17 mouse cellular contexts compared by ENCODE assay signal in genomic region chr11:5931947-5932346, GRCm38 (mm10). TPM values are rescaled to one million over a fixed set of nuclear protein-coding genes. Genes with fewer than 3 reads are reported as not detected.
DNase-seq lines count a peak whose midpoint lies in the region; ATAC-seq and TF ChIP-seq lines count a peak whose summit lies in the region.
"Not testable (repeated sequence)": the region's sequence is repeated elsewhere in the genome, so short reads cannot be mapped to it uniquely, and the experiment has no call there.
"Had no signal": no experiment of that assay in that cellular context is flagged by ENCODE, and none has a peak within 500 bp of the region (broad histone marks: within the 10 kb centered on the region; RNA-seq: fewer than 3 reads in every experiment).

No protein-coding gene starts in this region.

- not testable (repeated sequence) for H3K4me2 ChIP-seq in stomach, postnatal 0 days (replicated peaks; ENCODE audit: low read depth)

- DNase-seq in embryo, embryonic 10 days (ENCODE audit: low spot score), result peak; percentile 29
- DNase-seq in gastrocnemius, adult 2 months; left cerebral cortex, adult 2 months (ENCODE audit: extremely low spot score in 1 of 2, low spot score in 2 of 2); stomach, postnatal 0 days (ENCODE audit: low spot score): not testable (repeated sequence)
- peak; percentile 12 for DNase-seq in kidney, adult 18-20 months
- DNase-seq in lung, postnatal 10 days, result peak; percentile 47
- peak; percentile 5 for DNase-seq in urinary bladder, adult 2 months (ENCODE audit: low spot score)

- H3K4me3 ChIP-seq in E14TG2a.4 (replicated peaks; ENCODE audit: low read length); gastrocnemius, adult 2 months; left cerebral cortex, adult 2 months; stomach, postnatal 0 days (ENCODE audit: low read depth, low read length): not testable (repeated sequence)

- TF ChIP-seq CTCF in E14TG2a.4 (conservative IDR thresholded peaks at IDR 0.05; ENCODE audit: low read length), result peak; percentile 6; the same call in 1 of the 2 replicates
- TF ChIP-seq CTCF in gastrocnemius, adult 2 months (IDR thresholded peaks at IDR 0.05), result peak; percentile 18; the same call in 1 of the 2 replicates
- peak; percentile 17 for TF ChIP-seq CTCF in left cerebral cortex, adult 2 months (IDR thresholded peaks at IDR 0.05)
- TF ChIP-seq CTCF in stomach, postnatal 0 days (IDR thresholded peaks at IDR 0.05; ENCODE audit: low read depth), result peak; percentile 59

- 89% methylated on average over 6 of the region's 6 CpGs for WGBS in stomach, postnatal 0 days

- ATAC-seq in stomach, postnatal 0 days (ENCODE audit: low FRiP score, low TSS enrichment), result not testable (repeated sequence)

- peaks cover 75% of the 10 kb centered on the region for H3K9me3 ChIP-seq in E14TG2a.4 (ENCODE audit: low read length)
- H3K9me3 ChIP-seq in stomach, postnatal 0 days (ENCODE audit: control insufficient read depth, low read length), result not testable (repeated sequence)

- H3K27me3 ChIP-seq in E14TG2a.4 (ENCODE audit: insufficient read depth, low read length); stomach, postnatal 0 days (ENCODE audit: control insufficient read depth, insufficient read depth, low read length): not testable (repeated sequence)

- not testable (repeated sequence) for H3K27ac ChIP-seq in gastrocnemius, adult 2 months; left cerebral cortex, adult 2 months; stomach, postnatal 0 days (replicated peaks)

- not testable (repeated sequence) for TF ChIP-seq EP300 in stomach, postnatal 0 days (optimal IDR thresholded peaks at IDR 0.05)

- H3K4me1 ChIP-seq in E14TG2a.4 (replicated peaks; ENCODE audit: low read depth, low read length); stomach, postnatal 0 days (replicated peaks; ENCODE audit: control insufficient read depth, insufficient read depth): not testable (repeated sequence)

- H3K9ac ChIP-seq in stomach, postnatal 0 days (ENCODE audit: low read length), result not testable (repeated sequence)

- not testable (repeated sequence) for H3K36me3 ChIP-seq in E14TG2a.4 (ENCODE audit: insufficient read depth, low read length); stomach, postnatal 0 days (ENCODE audit: control insufficient read depth, insufficient read depth, low read length)

- intact Hi-C loops in gastrocnemius, adult 2 months (cut with DNase I); left cerebral cortex, adult 2 months (cut with DNase I): not testable (repeated sequence)

RNA-seq across cellular contexts. Expression of gene Gck, which starts 17.9 kb away (rescaled TPM):
- 1 to 10 TPM; 1.8 to 7.8 TPM for total RNA-seq in gastrocnemius, adult 2 months (2021)
- 1 to 10 TPM; 1.7 to 2.4 TPM for total RNA-seq in left cerebral cortex, adult 2 months (2021)
- polyA plus RNA-seq in stomach, postnatal 0 days (2015; fragmentation: Nextera tagmentation; extraction: Ambion mirVana), result 1.9 and 2.0 TPM in 2 replicates
- 0.03 and 0.08 TPM in 2 replicates for polyA plus RNA-seq in urinary bladder, adult 2 months (2012; rRNA removed)
- total RNA-seq: granulocyte monocyte progenitor cell, adult 5-6 weeks; hematopoietic stem cell, adult 5-6 weeks; megakaryocyte progenitor cell, adult 5-6 weeks had no signal
- polyA plus RNA-seq: erythroblast, embryonic 14.5 days; inflammation-experienced regulatory T-cells, adult 6 months had no signal

RNA-seq across cellular contexts. Expression of gene Ykt6, which starts 23.5 kb away (rescaled TPM):
- total RNA-seq in gastrocnemius, adult 2 months (2021), result 10 to 100 TPM; 37.0 to 46.7 TPM
- total RNA-seq in left cerebral cortex, adult 2 months (2021), result 10 to 100 TPM; 75.8 to 79.8 TPM
- polyA plus RNA-seq in stomach, postnatal 0 days (2015; fragmentation: Nextera tagmentation; extraction: Ambion mirVana), result 47.0 and 47.7 TPM in 2 replicates
- polyA plus RNA-seq in urinary bladder, adult 2 months (2012; rRNA removed), result 35.5 and 45.1 TPM in 2 replicates

RNA-seq across cellular contexts. Expression of gene Myl7, which starts 33.4 kb away (rescaled TPM):
- not detected for total RNA-seq in gastrocnemius, adult 2 months (2021)
- not detected for total RNA-seq in left cerebral cortex, adult 2 months (2021)
- polyA plus RNA-seq in stomach, postnatal 0 days (2015; fragmentation: Nextera tagmentation; extraction: Ambion mirVana), result 147 and 150 TPM in 2 replicates
- polyA plus RNA-seq in urinary bladder, adult 2 months (2012; rRNA removed), result 1.4 and 3.7 TPM in 2 replicates
- total RNA-seq: gastrocnemius, adult 18-20 months; granulocyte monocyte progenitor cell, adult 5-6 weeks; hematopoietic stem cell, adult 5-6 weeks; megakaryocyte progenitor cell, adult 5-6 weeks; neutrophil, adult 5-6 weeks had no signal
- polyA plus RNA-seq: forebrain, embryonic 16.5 days; inflammation-experienced regulatory T-cells, adult 6 months; midbrain, embryonic 15.5 days had no signal

RNA-seq across cellular contexts. Expression of gene Pold2, which starts 53.9 kb away (rescaled TPM):
- total RNA-seq in gastrocnemius, adult 2 months (2021), result 10 to 100 TPM; 39.7 to 48.5 TPM
- 10 to 100 TPM; 18.7 to 20.7 TPM for total RNA-seq in left cerebral cortex, adult 2 months (2021)
- polyA plus RNA-seq in stomach, postnatal 0 days (2015; fragmentation: Nextera tagmentation; extraction: Ambion mirVana), result 49.3 and 51.1 TPM in 2 replicates
- polyA plus RNA-seq in urinary bladder, adult 2 months (2012; rRNA removed), result 36.4 and 43.2 TPM in 2 replicates

Comparison
In these comparisons a context has a peak if more than half of its experiments do, and no peak if none do; other contexts are left out.
1. CTCF ChIP-seq: peak in every context shown above with its lines; median percentile 59 in stomach, postnatal 0 days; 18 in gastrocnemius, adult 2 months; 17 in left cerebral cortex, adult 2 months; 6 in E14TG2a.4.